Mouse (Mus musculus): Measurements from ENCODE around the gene Stxbp6.

Stxbp6 gene

GRCm38 (mm10) chr12:45009984-45010611, 64.4 kb downstream of the Stxbp6 start:
- in situ Hi-C loops (cut with MboI; ENCODE audit: low pct_unique_long_range_greater_than_20kb in 1 of 2, low sequenced_read_pairs in 2 of 2, unreplicated experiment in 1 of 2) = no loop called here

- in situ Hi-C loops (cut with MboI; ENCODE audit: low pct_unique_long_range_greater_than_20kb in 1 of 2, low sequenced_read_pairs in 2 of 2, unreplicated experiment in 1 of 2) = no loop called here
These were observed 67.9 kb downstream of the Stxbp6 start for GRCm38 (mm10) chr12:45006569-45006968.

GRCm38 (mm10) chr12:45006049-45006448, 68.5 kb downstream of the Stxbp6 start:
- in situ Hi-C loops (cut with MboI; ENCODE audit: low pct_unique_long_range_greater_than_20kb in 1 of 2, low sequenced_read_pairs in 2 of 2, unreplicated experiment in 1 of 2) = no loop called here

- in situ Hi-C loops (cut with MboI; ENCODE audit: low pct_unique_long_range_greater_than_20kb in 1 of 2, low sequenced_read_pairs in 2 of 2, unreplicated experiment in 1 of 2) = no loop called here
These were observed 72.5 kb downstream of the Stxbp6 start for GRCm38 (mm10) chr12:45001996-45002395.

- in situ Hi-C loops (cut with MboI; ENCODE audit: low pct_unique_long_range_greater_than_20kb in 1 of 2, low sequenced_read_pairs in 2 of 2, unreplicated experiment in 1 of 2) = no loop called here
These were observed 77.1 kb downstream of the Stxbp6 start for GRCm38 (mm10) chr12:44997422-44997821.

- in situ Hi-C loops (cut with MboI; ENCODE audit: low pct_unique_long_range_greater_than_20kb in 1 of 2, low sequenced_read_pairs in 2 of 2, unreplicated experiment in 1 of 2) = no loop called here
These were observed 77.6 kb downstream of the Stxbp6 start for GRCm38 (mm10) chr12:44996897-44997296.

GRCm38 (mm10) chr12:44996274-44996673, 78.2 kb downstream of the Stxbp6 start:
- in situ Hi-C loops (cut with MboI; ENCODE audit: low pct_unique_long_range_greater_than_20kb in 1 of 2, low sequenced_read_pairs in 2 of 2, unreplicated experiment in 1 of 2) = no loop called here

GRCm38 (mm10) chr12:44993391-44993790, 81.1 kb downstream of the Stxbp6 start:
- in situ Hi-C loops (cut with MboI; ENCODE audit: low pct_unique_long_range_greater_than_20kb in 1 of 2, low sequenced_read_pairs in 2 of 2, unreplicated experiment in 1 of 2) = no loop called here

- in situ Hi-C loops (cut with MboI; ENCODE audit: low pct_unique_long_range_greater_than_20kb in 1 of 2, low sequenced_read_pairs in 2 of 2, unreplicated experiment in 1 of 2) = no loop called here
These were observed 81.7 kb downstream of the Stxbp6 start for GRCm38 (mm10) chr12:44992847-44993246.

- in situ Hi-C loops (cut with MboI; ENCODE audit: low pct_unique_long_range_greater_than_20kb in 1 of 2, low sequenced_read_pairs in 2 of 2, unreplicated experiment in 1 of 2) = no loop called here
These were observed 84.1 kb downstream of the Stxbp6 start for GRCm38 (mm10) chr12:44990379-44990778.

- in situ Hi-C loops (cut with MboI; ENCODE audit: low pct_unique_long_range_greater_than_20kb in 1 of 2, low sequenced_read_pairs in 2 of 2, unreplicated experiment in 1 of 2) = no loop called here
These were observed 85.5 kb downstream of the Stxbp6 start for GRCm38 (mm10) chr12:44989011-44989410.

- in situ Hi-C loops (cut with MboI; ENCODE audit: low pct_unique_long_range_greater_than_20kb in 1 of 2, low sequenced_read_pairs in 2 of 2, unreplicated experiment in 1 of 2) = no loop called here
These were observed 86.7 kb downstream of the Stxbp6 start for GRCm38 (mm10) chr12:44987762-44988161.

GRCm38 (mm10) chr12:44979316-44979848, 95.1 kb downstream of the Stxbp6 start:
- in situ Hi-C loops (cut with MboI; ENCODE audit: low pct_unique_long_range_greater_than_20kb in 1 of 2, low sequenced_read_pairs in 2 of 2, unreplicated experiment in 1 of 2) = no loop called here

GRCm38 (mm10) chr12:44975266-44975665, 99.2 kb downstream of the Stxbp6 start:
- in situ Hi-C loops (cut with MboI; ENCODE audit: low pct_unique_long_range_greater_than_20kb in 1 of 2, low sequenced_read_pairs in 2 of 2, unreplicated experiment in 1 of 2) = no loop called here

- in situ Hi-C loops (cut with MboI; ENCODE audit: low pct_unique_long_range_greater_than_20kb in 1 of 2, low sequenced_read_pairs in 2 of 2, unreplicated experiment in 1 of 2) = no loop called here
These were observed 103.0 kb downstream of the Stxbp6 start for GRCm38 (mm10) chr12:44971477-44971876.

- in situ Hi-C loops (cut with MboI; ENCODE audit: low pct_unique_long_range_greater_than_20kb in 1 of 2, low sequenced_read_pairs in 2 of 2, unreplicated experiment in 1 of 2) = no loop called here
These were observed 107.1 kb downstream of the Stxbp6 start for GRCm38 (mm10) chr12:44967448-44967847.

- in situ Hi-C loops (cut with MboI; ENCODE audit: low pct_unique_long_range_greater_than_20kb in 1 of 2, low sequenced_read_pairs in 2 of 2, unreplicated experiment in 1 of 2) = no loop called here
These were observed 117.0 kb downstream of the Stxbp6 start for GRCm38 (mm10) chr12:44957474-44957873.

GRCm38 (mm10) chr12:44953121-44953520, 121.4 kb downstream of the Stxbp6 start:
- in situ Hi-C loops (cut with MboI; ENCODE audit: low pct_unique_long_range_greater_than_20kb in 1 of 2, low sequenced_read_pairs in 2 of 2, unreplicated experiment in 1 of 2) = no loop called here

GRCm38 (mm10) chr12:44952072-44952471, 122.4 kb downstream of the Stxbp6 start:
- in situ Hi-C loops (cut with MboI; ENCODE audit: low pct_unique_long_range_greater_than_20kb in 1 of 2, low sequenced_read_pairs in 2 of 2, unreplicated experiment in 1 of 2) = no loop called here

GRCm38 (mm10) chr12:44950559-44950958, 124.0 kb downstream of the Stxbp6 start:
- in situ Hi-C loops (cut with MboI; ENCODE audit: low pct_unique_long_range_greater_than_20kb in 1 of 2, low sequenced_read_pairs in 2 of 2, unreplicated experiment in 1 of 2) = no loop called here

All from mouse embryonic stem cell (cell line).